Mouse (Mus musculus): ENCODE measurements around the gene Rreb1. TPM values are rescaled to one million over a fixed set of nuclear protein-coding genes. Genes with fewer than 3 reads are reported as not detected.

The Rreb1 gene
- polyA plus RNA-seq, 1 experiment from 2014 or later, result 8.8 TPM

- Histone ChIP-seq H3K4me3 (no peak overlapping the region; the same call in 1 of the 2 replicates), H3K9ac (peak overlapping the region; percentile 47), H3K27me3 (replicated peaks) (no peaks in the 10 kb centered on the region), H3K27ac (peak overlapping the region; percentile 85), H3K9me3 (replicated peaks) (no peaks in the 10 kb centered on the region), H3K4me1 (peaks cover 98% of the 10 kb centered on the region), H3K36me3 (no peaks in the 10 kb centered on the region), H3K4me2 (peak overlapping the region; percentile 45)
- ATAC-seq, result peak; percentile 79
- 24% methylated on average over 7 of the region's 7 CpGs for WGBS (ENCODE audit: insufficient replicate concordance)
These were observed 95.1 kb downstream of the Rreb1 start for GRCm38 (mm10) chr13:37873125-37873891.

- Histone ChIP-seq H3K4me1 (peaks cover 98% of the 10 kb centered on the region), H3K36me3 (no peaks in the 10 kb centered on the region), H3K9me3 (replicated peaks) (no peaks in the 10 kb centered on the region), H3K4me3 (no peak overlapping the region), H3K27ac (peak overlapping the region; percentile 77), H3K9ac (peak overlapping the region; percentile 9; the same call in 1 of the 2 replicates), H3K4me2 (no peak overlapping the region), H3K27me3 (replicated peaks) (no peaks in the 10 kb centered on the region)
- WGBS (ENCODE audit: insufficient replicate concordance), result 80% methylated on average over 2 of the region's 2 CpGs
- no peak for ATAC-seq
These were observed 97.7 kb downstream of the Rreb1 start for GRCm38 (mm10) chr13:37875919-37876318.

- peak overlapping the region; percentile 9; the same call in 1 of the 2 replicates for H3K9ac ChIP-seq
These were observed 98.2 kb downstream of the Rreb1 start for GRCm38 (mm10) chr13:37876366-37876765.

GRCm38 (mm10) chr13:37876836-37877235 is 98.6 kb downstream of the Rreb1 start:
- Histone ChIP-seq H3K4me3 (no peak overlapping the region), H3K27ac (peak overlapping the region; percentile 88), H3K4me1 (peaks cover 100% of the 10 kb centered on the region), H3K27me3 (replicated peaks) (no peaks in the 10 kb centered on the region), H3K9me3 (replicated peaks) (no peaks in the 10 kb centered on the region), H3K4me2 (no peak overlapping the region), H3K36me3 (no peaks in the 10 kb centered on the region), H3K9ac (0 out of 2 replicates have a peak overlapping the region, but pooled peaks have one; percentile 36)
- 48% methylated on average over 4 of the region's 4 CpGs for WGBS (ENCODE audit: insufficient replicate concordance)
- no peak for ATAC-seq

More at GRCm38 (mm10) chr13:37876366-37876765, 98.2 kb downstream of the Rreb1 start:
- 32% methylated on average over 5 of the region's 5 CpGs for WGBS (ENCODE audit: insufficient replicate concordance)
- no peaks in the 10 kb centered on the region for H3K9me3 ChIP-seq (replicated peaks)
- H3K27ac ChIP-seq, result peak overlapping the region; percentile 77
- no peak for ATAC-seq
- H3K4me2 ChIP-seq, result no peak overlapping the region
- no peak overlapping the region for H3K4me3 ChIP-seq
- H3K36me3 ChIP-seq, result no peaks in the 10 kb centered on the region
- H3K4me1 ChIP-seq, result peaks cover 98% of the 10 kb centered on the region
- H3K27me3 ChIP-seq (replicated peaks), result no peaks in the 10 kb centered on the region

GRCm38 (mm10) chr13:37877241-37877640 is 99.0 kb downstream of the Rreb1 start:
- WGBS (ENCODE audit: insufficient replicate concordance), result 72% methylated on average over 3 of the region's 3 CpGs

GRCm38 (mm10) chr13:37878918-37879331 is 100.7 kb downstream of the Rreb1 start:
- H3K4me2 ChIP-seq, result peak overlapping the region; percentile 61
- ATAC-seq, result peak; percentile 84
- H3K27me3 ChIP-seq (replicated peaks), result no peaks in the 10 kb centered on the region
- no peaks in the 10 kb centered on the region for H3K36me3 ChIP-seq
- no peaks in the 10 kb centered on the region for H3K9me3 ChIP-seq (replicated peaks)
- WGBS (ENCODE audit: insufficient replicate concordance), result 9% methylated on average over 2 of the region's 2 CpGs
- no peak overlapping the region for H3K4me3 ChIP-seq
- peak overlapping the region; percentile 42 for H3K9ac ChIP-seq
- H3K27ac ChIP-seq, result peak overlapping the region; percentile 88
- H3K4me1 ChIP-seq, result peaks cover 100% of the 10 kb centered on the region

More at GRCm38 (mm10) chr13:37877241-37877640, 99.0 kb downstream of the Rreb1 start:
- Histone ChIP-seq H3K4me1 (peaks cover 100% of the 10 kb centered on the region), H3K27ac (peak overlapping the region; percentile 88), H3K4me2 (no peak overlapping the region), H3K9ac (no peak overlapping the region), H3K27me3 (replicated peaks) (no peaks in the 10 kb centered on the region), H3K9me3 (replicated peaks) (no peaks in the 10 kb centered on the region), H3K36me3 (no peaks in the 10 kb centered on the region), H3K4me3 (no peak overlapping the region)
- no peak for ATAC-seq

- peak; percentile 41 for ATAC-seq
- Histone ChIP-seq H3K4me3 (no peak overlapping the region), H3K4me1 (peaks cover 100% of the 10 kb centered on the region), H3K4me2 (peak overlapping the region; percentile 61), H3K9ac (peak overlapping the region; percentile 42; the same call in 1 of the 2 replicates), H3K27me3 (replicated peaks) (no peaks in the 10 kb centered on the region), H3K9me3 (replicated peaks) (no peaks in the 10 kb centered on the region), H3K36me3 (0 out of 2 replicates have a peak, but pooled peaks cover 3% of the 10 kb centered on the region), H3K27ac (peak overlapping the region; percentile 88)
- 6% methylated on average over 5 of the region's 5 CpGs for WGBS (ENCODE audit: insufficient replicate concordance)
These were observed 101.4 kb downstream of the Rreb1 start for GRCm38 (mm10) chr13:37879556-37879955.

GRCm38 (mm10) chr13:37880035-37880434 is 101.8 kb downstream of the Rreb1 start:
- Histone ChIP-seq H3K27ac (peak overlapping the region; percentile 88), H3K9me3 (replicated peaks) (no peaks in the 10 kb centered on the region), H3K4me1 (peaks cover 100% of the 10 kb centered on the region), H3K4me3 (no peak overlapping the region), H3K9ac (peak overlapping the region; percentile 59; the same call in 1 of the 2 replicates), H3K4me2 (peak overlapping the region; percentile 61), H3K27me3 (replicated peaks) (no peaks in the 10 kb centered on the region), H3K36me3 (0 out of 2 replicates have a peak, but pooled peaks cover 3% of the 10 kb centered on the region)
- 33% methylated on average over 1 of the region's 1 CpGs for WGBS (ENCODE audit: insufficient replicate concordance)
- ATAC-seq, result no peak

GRCm38 (mm10) chr13:37880581-37881130 is 102.5 kb downstream of the Rreb1 start:
- Histone ChIP-seq H3K9ac (peak overlapping the region; percentile 59), H3K4me1 (peaks cover 100% of the 10 kb centered on the region), H3K27ac (peak overlapping the region; percentile 88), H3K9me3 (replicated peaks) (no peaks in the 10 kb centered on the region), H3K36me3 (0 out of 2 replicates have a peak, but pooled peaks cover 3% of the 10 kb centered on the region), H3K4me3 (peak overlapping the region; percentile 26; the same call in 1 of the 2 replicates), H3K4me2 (peak overlapping the region; percentile 61), H3K27me3 (replicated peaks) (no peaks in the 10 kb centered on the region)
- 8% methylated on average over 9 of the region's 9 CpGs for WGBS (ENCODE audit: insufficient replicate concordance)
- ATAC-seq, result no peak

GRCm38 (mm10) chr13:37882521-37882920 is 104.3 kb downstream of the Rreb1 start:
- ATAC-seq, result no peak
- H3K9ac ChIP-seq, result no peak overlapping the region
- H3K9me3 ChIP-seq (replicated peaks), result no peaks in the 10 kb centered on the region
- no peaks in the 10 kb centered on the region for H3K27me3 ChIP-seq (replicated peaks)
- WGBS (ENCODE audit: insufficient replicate concordance), result 79% methylated on average over 8 of the region's 8 CpGs
- peaks cover 100% of the 10 kb centered on the region for H3K4me1 ChIP-seq
- no peak overlapping the region for H3K4me3 ChIP-seq
- no peak overlapping the region for H3K4me2 ChIP-seq
- peak overlapping the region; percentile 88 for H3K27ac ChIP-seq
- 0 out of 2 replicates have a peak, but pooled peaks cover 3% of the 10 kb centered on the region for H3K36me3 ChIP-seq

GRCm38 (mm10) chr13:37883008-37883407 is 104.8 kb downstream of the Rreb1 start:
- Histone ChIP-seq H3K4me2 (no peak overlapping the region), H3K9ac (no peak overlapping the region), H3K9me3 (replicated peaks) (no peaks in the 10 kb centered on the region), H3K27ac (peak overlapping the region; percentile 88), H3K36me3 (peaks cover 7% of the 10 kb centered on the region; the same call in 1 of the 2 replicates), H3K27me3 (replicated peaks) (no peaks in the 10 kb centered on the region), H3K4me3 (no peak overlapping the region), H3K4me1 (peaks cover 100% of the 10 kb centered on the region)
- ATAC-seq, result no peak
- whole genome bisulfite sequencing (ENCODE audit: insufficient replicate concordance), result 68% methylated on average over 5 of the region's 5 CpGs

- WGBS (ENCODE audit: insufficient replicate concordance), result 40% methylated on average over 2 of the region's 2 CpGs
- H3K36me3 ChIP-seq, result peaks cover 29% of the 10 kb centered on the region
- H3K4me2 ChIP-seq, result peak overlapping the region; percentile 51
- H3K9ac ChIP-seq, result peak overlapping the region; percentile 28; the same call in 1 of the 2 replicates
- no peaks in the 10 kb centered on the region for H3K27me3 ChIP-seq (replicated peaks)
- peak overlapping the region; percentile 78 for H3K27ac ChIP-seq
- peaks cover 94% of the 10 kb centered on the region for H3K4me1 ChIP-seq
- 0 out of 2 replicates have a peak overlapping the region, but pooled peaks have one; percentile 1 for H3K4me3 ChIP-seq
- ATAC-seq, result peak; percentile 85
- H3K9me3 ChIP-seq (replicated peaks), result no peaks in the 10 kb centered on the region
These were observed 107.2 kb downstream of the Rreb1 start for GRCm38 (mm10) chr13:37885392-37885791.

All from liver, embryonic 12.5 days (tissue).